Mouse (Mus musculus) embryonic facial prominence, embryonic 14.5 days (tissue): ENCODE measurements at regions not wholly inside any gene's neighbourhood (a gene's known extent, or its start where the extent isn't known, plus 50 kb on each side); places are given as distances from the start of the nearest gene placed in this dataset.
A peak's percentile ranks its signal among the peaks of the same experiment; 100 is the strongest.

ENCODE experiments used
- ATAC-seq: fragments of 200-750 bp; cut with Nextera tagmentation; 2 replicates; pipeline ENCODE4 v1.8.0; 2017; ENCODE audit warnings: low read depth, moderate number of reproducible peaks, moderate TSS enrichment
- DNase-seq: peaks from one replicate; pipeline ENCODE4 v3.0.0-alpha.2; 2015; ENCODE audit warnings: low spot score
- H3K27ac ChIP-seq: fragments of 300-500 bp; sonication (generic); replicated peaks from 2 replicates; pipeline ENCODE4 v1.5.1; 2014; ENCODE audit warnings: low read depth, mild to moderate bottlenecking, low read length, moderate library complexity
- H3K27me3 ChIP-seq: fragments of 300-500 bp; sonication (generic); replicated peaks from 2 replicates; pipeline ENCODE4 v1.6.1; 2014; ENCODE audit warnings: low read length; ENCODE audit not compliant: control insufficient read depth, insufficient read depth
- H3K36me3 ChIP-seq: fragments of 300-500 bp; sonication (generic); 2 replicates; pipeline ENCODE4 v1.6.1; 2014; ENCODE audit warnings: low read length, mixed read lengths; ENCODE audit not compliant: control insufficient read depth, insufficient read depth
- H3K4me1 ChIP-seq: fragments of 300-500 bp; sonication (generic); 2 replicates; pipeline ENCODE4 v1.6.1; 2014; ENCODE audit warnings: antibody characterized with exemption, low read length; ENCODE audit not compliant: control insufficient read depth, insufficient read depth
- H3K4me2 ChIP-seq: fragments of 300-500 bp; sonication (generic); 2 replicates; pipeline ENCODE4 v1.6.1; 2014; ENCODE audit warnings: low read depth, mild to moderate bottlenecking, low read length, moderate library complexity, mixed read lengths
- H3K4me3 ChIP-seq: fragments of 300-500 bp; sonication (generic); 2 replicates; pipeline ENCODE4 v1.5.1; 2014; ENCODE audit warnings: low read depth, mild to moderate bottlenecking, low read length
- H3K9ac ChIP-seq: fragments of 300-500 bp; sonication (generic); 2 replicates; pipeline ENCODE4 v1.6.1; 2014; ENCODE audit warnings: low read depth, mild to moderate bottlenecking, low read length, moderate library complexity, mixed read lengths
- H3K9me3 ChIP-seq: fragments of 300-500 bp; sonication (generic); 2 replicates; pipeline ENCODE4 v1.6.1; 2016; ENCODE audit warnings: low read length; ENCODE audit not compliant: control insufficient read depth
- WGBS: fragments of 180-500 bp; shearing (Covaris S2); extraction: QIAGEN DNeasy Blood & Tissue Kit; methylation state at CpG from one replicate; pipeline ENCODE4 v1.1.7; 2014; 5-methylcytosine and 5-hydroxymethylcytosine counted together

GRCm38 (mm10) chr1:28677700-28678099 is 102.4 kb downstream of the Gm597 start:
- 71% methylated on average over 2 of the region's 2 CpGs for WGBS
- Histone ChIP-seq H3K4me1 (no peaks in the 10 kb centered on the region), H3K27me3 (no peaks in the 10 kb centered on the region), H3K27ac (no peak overlapping the region), H3K4me2 (no peak overlapping the region), H3K9ac (no peak overlapping the region), H3K4me3 (no peak overlapping the region), H3K36me3 (no peaks in the 10 kb centered on the region), H3K9me3 (no peaks in the 10 kb centered on the region)
- DNase-seq (no peak), ATAC-seq (no peak)

- Histone ChIP-seq H3K9ac (no peak overlapping the region), H3K4me3 (no peak overlapping the region), H3K27me3 (no peaks in the 10 kb centered on the region), H3K36me3 (no peaks in the 10 kb centered on the region), H3K9me3 (no peaks in the 10 kb centered on the region), H3K27ac (no peak overlapping the region), H3K4me2 (no peak overlapping the region), H3K4me1 (no peaks in the 10 kb centered on the region)
- ATAC-seq (no peak), DNase-seq (no peak)
- WGBS, result 40% methylated on average over 1 of the region's 1 CpGs
Observed at GRCm38 (mm10) chr1:28675336-28675735, 104.7 kb downstream of the Gm597 start.

GRCm38 (mm10) chr1:28640818-28641217 is 139.2 kb downstream of the Gm597 start:
- 88% methylated on average over 4 of the region's 4 CpGs for WGBS
- no peaks in the 10 kb centered on the region for H3K27me3 ChIP-seq
- H3K9me3 ChIP-seq, result no peaks in the 10 kb centered on the region
- H3K27ac ChIP-seq, result no peak overlapping the region
- DNase-seq (no peak), ATAC-seq (no peak)
- H3K4me2 ChIP-seq, result no peak overlapping the region
- no peak overlapping the region for H3K4me3 ChIP-seq
- H3K4me1 ChIP-seq, result no peaks in the 10 kb centered on the region
- H3K36me3 ChIP-seq, result no peaks in the 10 kb centered on the region
- H3K9ac ChIP-seq, result no peak overlapping the region

GRCm38 (mm10) chr1:28622745-28623144 is 157.3 kb downstream of the Gm597 start:
- no peak overlapping the region for H3K27ac ChIP-seq
- no peak for ATAC-seq
- H3K4me2 ChIP-seq, result no peak overlapping the region
- H3K4me1 ChIP-seq, result no peaks in the 10 kb centered on the region
- no peaks in the 10 kb centered on the region for H3K9me3 ChIP-seq
- WGBS, result 88% methylated on average over 9 of the region's 9 CpGs
- H3K4me3 ChIP-seq, result no peak overlapping the region
- DNase-seq, result no peak
- H3K36me3 ChIP-seq, result no peaks in the 10 kb centered on the region
- no peak overlapping the region for H3K9ac ChIP-seq
- no peaks in the 10 kb centered on the region for H3K27me3 ChIP-seq

GRCm38 (mm10) chr1:28602383-28602782 is 177.7 kb downstream of the Gm597 start:
- no peak for DNase-seq
- no peak for ATAC-seq

GRCm38 (mm10) chr1:28565383-28566154 is 214.5 kb downstream of the Gm597 start:
- Histone ChIP-seq H3K36me3 (no peaks in the 10 kb centered on the region), H3K4me3 (no peak overlapping the region), H3K27ac (no peak overlapping the region), H3K27me3 (no peaks in the 10 kb centered on the region), H3K9me3 (no peaks in the 10 kb centered on the region), H3K9ac (no peak overlapping the region), H3K4me1 (no peaks in the 10 kb centered on the region), H3K4me2 (no peak overlapping the region)
- ATAC-seq (no peak), DNase-seq (peak; percentile 2)
- WGBS, result 77% methylated on average over 11 of the region's 11 CpGs

More at GRCm38 (mm10) chr1:28602383-28602782, 177.7 kb downstream of the Gm597 start:
- Histone ChIP-seq H3K4me2 (no peak overlapping the region), H3K27ac (no peak overlapping the region), H3K36me3 (no peaks in the 10 kb centered on the region), H3K9ac (no peak overlapping the region), H3K9me3 (no peaks in the 10 kb centered on the region), H3K4me3 (no peak overlapping the region), H3K4me1 (no peaks in the 10 kb centered on the region), H3K27me3 (no peaks in the 10 kb centered on the region)
- WGBS, result 71% methylated on average over 1 of the region's 1 CpGs

GRCm38 (mm10) chr1:28563894-28564293 is 216.2 kb downstream of the Gm597 start:
- DNase-seq (no peak), ATAC-seq (no peak)
- no peaks in the 10 kb centered on the region for H3K36me3 ChIP-seq
- H3K4me1 ChIP-seq, result no peaks in the 10 kb centered on the region
- H3K27me3 ChIP-seq, result no peaks in the 10 kb centered on the region
- no peak overlapping the region for H3K27ac ChIP-seq
- no peak overlapping the region for H3K4me3 ChIP-seq
- H3K9me3 ChIP-seq, result no peaks in the 10 kb centered on the region
- 50% methylated on average over 3 of the region's 3 CpGs for WGBS
- H3K4me2 ChIP-seq, result no peak overlapping the region
- no peak overlapping the region for H3K9ac ChIP-seq
